Mouse (Mus musculus) heart, embryonic 12.5 days (tissue): Measurements from ENCODE around the gene Palm2. TPM values are rescaled to one million over a fixed set of nuclear protein-coding genes. Genes with fewer than 3 reads are reported as not detected.
A peak's percentile ranks its signal among the peaks of the same experiment; 100 is the strongest.

ENCODE experiments used
- ATAC-seq: fragments of 200-750 bp; cut with Nextera tagmentation; 2 replicates; pipeline ENCODE4 v1.8.0; 2017; ENCODE audit warnings: moderate TSS enrichment, moderate library complexity; ENCODE audit not compliant: insufficient number of reproducible peaks, low FRiP score
- H3K27ac ChIP-seq: fragments of 300-500 bp; sonication (generic); 2 replicates; pipeline ENCODE4 v1.5.1; 2016; ENCODE audit warnings: mild to moderate bottlenecking, moderate library complexity; ENCODE audit not compliant: poor library complexity, severe bottlenecking
- H3K27me3 ChIP-seq: fragments of 300-500 bp; sonication (generic); replicated peaks from 2 replicates; pipeline ENCODE4 v1.6.1; 2016; ENCODE audit warnings: mild to moderate bottlenecking, moderate library complexity
- H3K36me3 ChIP-seq: fragments of 300-500 bp; sonication (generic); 2 replicates; pipeline ENCODE4 v1.6.1; 2016; ENCODE audit warnings: mild to moderate bottlenecking, moderate library complexity
- H3K4me1 ChIP-seq: fragments of 300-500 bp; sonication (generic); replicated peaks from 2 replicates; pipeline ENCODE4 v1.6.1; 2016; ENCODE audit warnings: mild to moderate bottlenecking
- H3K4me2 ChIP-seq: fragments of 300-500 bp; sonication (generic); 2 replicates; pipeline ENCODE4 v1.6.1; 2016; ENCODE audit warnings: mild to moderate bottlenecking, moderate library complexity
- H3K4me3 ChIP-seq: fragments of 300-500 bp; sonication (generic); 2 replicates; pipeline ENCODE4 v1.5.1; 2016; ENCODE audit warnings: mild to moderate bottlenecking
- H3K9ac ChIP-seq: fragments of 300-500 bp; sonication (generic); 2 replicates; pipeline ENCODE4 v1.6.1; 2016; ENCODE audit warnings: mild to moderate bottlenecking, moderate library complexity
- H3K9me3 ChIP-seq: fragments of 300-500 bp; sonication (generic); replicated peaks from 2 replicates; pipeline ENCODE4 v1.6.1; 2016; ENCODE audit warnings: mild to moderate bottlenecking, moderate library complexity
- WGBS: fragments of 180-500 bp; shearing (Covaris S2); methylation state at CpG from one replicate; pipeline ENCODE4 v1.1.7; 2016; 5-methylcytosine and 5-hydroxymethylcytosine counted together
- polyA plus RNA-seq: library from polyadenylated mRNA; unstranded; fragments of >200 nt; fragmentation: Nextera tagmentation; extraction: Ambion mirVana; gene quantifications from 2 replicates; pipeline ENCODE4 v1.2.1, GENCODE M21; 2016

Palm2 gene
- polyA plus RNA-seq, 1 experiment from 2014 or later = 35.1 TPM

DNA sequence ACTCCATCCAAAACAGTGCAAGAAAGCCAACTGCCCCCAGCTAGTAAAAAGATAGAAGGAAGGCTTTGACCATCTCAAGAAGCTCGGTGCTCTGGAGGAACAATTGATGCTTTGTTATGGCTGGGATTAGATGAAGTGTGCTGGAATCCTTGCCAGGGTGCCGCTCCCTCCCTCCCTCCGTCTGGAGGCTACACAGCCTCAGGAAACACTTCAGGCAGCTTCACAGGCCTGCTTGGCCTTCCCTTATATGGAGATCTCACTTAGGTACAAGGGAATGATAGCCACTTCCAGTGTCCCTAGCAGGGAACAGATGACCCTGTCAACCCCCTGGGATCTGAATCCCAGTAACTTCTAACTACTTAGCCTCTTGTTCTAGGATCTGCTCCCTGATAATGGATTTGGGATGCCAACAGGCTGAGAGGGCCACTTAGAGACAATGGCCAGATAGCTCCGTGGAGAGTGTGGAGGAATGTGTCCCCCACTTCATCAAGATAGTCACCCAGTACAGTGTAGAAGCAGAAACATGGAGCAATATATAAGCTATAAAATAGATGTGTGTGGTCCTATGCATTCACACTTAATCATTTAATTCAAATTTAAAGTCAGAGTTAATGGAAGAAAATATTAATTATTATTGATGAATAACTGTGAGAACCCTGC is 104.1 kb downstream of the Palm2 start:
- H3K9me3 ChIP-seq = no peaks in the 10 kb centered on the region
- no peaks in the 10 kb centered on the region for H3K36me3 ChIP-seq
- peaks cover 47% of the 10 kb centered on the region for H3K4me1 ChIP-seq
- 0 out of 2 replicates have a peak overlapping the region, but pooled peaks have one; percentile 0 for H3K4me2 ChIP-seq
- H3K27ac ChIP-seq = peak overlapping the region; percentile 96
- WGBS = 5% methylated on average over 4 of the region's 4 CpGs
- H3K9ac ChIP-seq = 0 out of 2 replicates have a peak overlapping the region, but pooled peaks have one; percentile 45
- H3K27me3 ChIP-seq = no peaks in the 10 kb centered on the region
- ATAC-seq = peak; percentile 84
- no peak overlapping the region for H3K4me3 ChIP-seq

DNA sequence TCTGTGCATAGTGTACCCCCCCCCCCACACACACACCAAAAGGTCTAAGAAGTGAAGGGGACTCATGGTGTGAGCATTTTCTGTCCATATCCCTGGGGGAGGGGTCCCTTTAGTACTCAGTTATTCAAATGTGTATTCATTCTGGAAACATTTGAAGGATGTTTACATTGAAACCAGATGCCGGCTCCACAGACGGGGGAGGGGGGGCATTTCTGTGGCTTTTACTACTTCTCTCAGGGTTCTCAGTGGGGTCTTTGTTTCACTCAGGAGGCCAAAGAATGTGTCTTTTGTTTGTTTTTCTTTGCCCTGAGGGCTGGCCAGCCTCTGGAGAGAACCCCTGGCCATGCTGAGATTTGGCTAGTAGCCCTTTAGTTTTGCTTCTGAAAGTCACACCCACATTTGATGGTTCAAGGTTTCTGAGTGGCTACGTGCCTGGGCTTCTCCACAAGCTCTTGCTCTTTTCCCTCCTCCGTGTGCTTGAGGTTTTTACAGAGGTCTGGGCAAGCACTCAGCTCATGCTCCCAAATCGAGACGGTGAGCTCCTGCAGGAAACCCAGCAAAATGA is 109.7 kb downstream of the Palm2 start:
- no peak for ATAC-seq
- no peaks in the 10 kb centered on the region for H3K9me3 ChIP-seq
- no peaks in the 10 kb centered on the region for H3K27me3 ChIP-seq
- WGBS = 18% methylated on average over 6 of the region's 6 CpGs
- no peak overlapping the region for H3K4me3 ChIP-seq
- peak overlapping the region; percentile 71 for H3K27ac ChIP-seq
- no peaks in the 10 kb centered on the region for H3K36me3 ChIP-seq
- no peak overlapping the region for H3K9ac ChIP-seq
- 0 out of 2 replicates have a peak overlapping the region, but pooled peaks have one; percentile 10 for H3K4me2 ChIP-seq
- H3K4me1 ChIP-seq = peaks cover 33% of the 10 kb centered on the region

DNA sequence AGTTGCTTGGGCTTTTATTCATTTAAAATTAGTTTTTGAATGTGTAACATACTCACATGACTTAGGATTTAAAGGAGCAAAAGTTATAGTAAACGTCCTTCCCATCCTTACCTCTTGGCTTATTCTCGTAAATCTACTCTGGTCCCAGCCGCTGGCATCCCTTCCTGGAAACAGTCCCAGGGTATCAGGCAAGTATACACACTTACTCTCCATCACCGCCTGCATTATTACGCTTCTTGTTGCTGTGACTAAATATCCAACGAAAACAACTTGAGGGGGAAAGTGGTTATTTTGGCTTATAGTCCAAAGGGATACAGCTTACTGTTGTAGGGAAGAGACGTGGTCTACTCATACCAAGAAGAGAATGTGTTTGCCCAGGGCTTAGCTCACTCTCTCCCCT is 113.7 kb downstream of the Palm2 start:
- Histone ChIP-seq H3K9ac (no peak overlapping the region), H3K27ac (no peak overlapping the region), H3K9me3 (no peaks in the 10 kb centered on the region), H3K4me2 (no peak overlapping the region), H3K4me3 (no peak overlapping the region), H3K27me3 (no peaks in the 10 kb centered on the region), H3K4me1 (peaks cover 35% of the 10 kb centered on the region), H3K36me3 (no peaks in the 10 kb centered on the region)
- ATAC-seq = no peak
- 86% methylated on average over 7 of the region's 7 CpGs for WGBS

DNA sequence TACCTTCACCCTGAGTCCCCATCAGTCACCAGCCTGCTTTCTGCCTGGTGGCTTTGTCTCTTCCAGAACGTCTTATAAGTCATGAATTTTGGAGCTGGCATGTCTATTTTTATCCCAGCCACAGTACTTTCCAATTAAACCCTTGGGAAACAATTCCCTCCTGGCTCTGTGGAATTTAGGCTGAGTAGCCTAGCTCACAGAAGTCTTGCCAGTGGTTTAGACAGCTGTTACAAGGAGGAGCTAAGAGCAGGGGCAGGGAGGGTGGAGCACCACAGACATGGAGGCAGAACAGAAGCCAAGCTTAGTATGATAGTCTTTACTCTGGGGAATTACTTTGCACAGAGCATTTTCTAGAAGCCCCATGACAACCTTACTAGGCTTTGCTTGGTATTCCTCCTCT is 116.2 kb downstream of the Palm2 start:
- WGBS = 9% methylated on average over 1 of the region's 1 CpGs

DNA sequence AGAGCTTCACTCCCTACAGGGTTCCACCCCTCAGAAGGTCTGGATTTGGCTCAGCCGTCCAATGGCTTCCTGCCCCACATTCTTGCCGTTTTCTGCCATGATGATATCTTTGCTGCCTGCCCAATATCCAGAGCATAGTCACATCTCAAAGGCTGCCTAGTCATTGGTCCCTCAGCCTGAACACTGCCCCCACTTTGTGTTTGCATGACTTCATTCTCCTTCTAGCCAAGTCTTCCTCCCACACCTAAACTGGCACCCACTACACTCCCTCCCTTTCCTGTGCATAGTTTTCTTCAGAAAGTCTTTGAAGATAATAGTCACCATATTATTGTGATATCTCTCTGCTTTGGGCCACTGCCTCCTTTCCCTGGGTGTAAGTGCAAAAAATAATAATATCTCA is 123.1 kb downstream of the Palm2 start:
- no peaks in the 10 kb centered on the region for H3K9me3 ChIP-seq
- ATAC-seq = no peak
- no peak overlapping the region for H3K4me2 ChIP-seq
- WGBS = 53% methylated on average over 2 of the region's 2 CpGs
- no peak overlapping the region for H3K4me3 ChIP-seq
- no peaks in the 10 kb centered on the region for H3K27me3 ChIP-seq
- H3K9ac ChIP-seq = no peak overlapping the region
- H3K36me3 ChIP-seq = no peaks in the 10 kb centered on the region
- H3K27ac ChIP-seq = peak overlapping the region; percentile 39; the same call in 1 of the 2 replicates
- peaks cover 62% of the 10 kb centered on the region for H3K4me1 ChIP-seq

More for the DNA sequence above, 116.2 kb downstream of the Palm2 start:
- Histone ChIP-seq H3K4me3 (no peak overlapping the region), H3K9me3 (no peaks in the 10 kb centered on the region), H3K9ac (no peak overlapping the region), H3K4me1 (peaks cover 24% of the 10 kb centered on the region), H3K27ac (peak overlapping the region; percentile 74), H3K27me3 (no peaks in the 10 kb centered on the region), H3K36me3 (no peaks in the 10 kb centered on the region), H3K4me2 (no peak overlapping the region)
- no peak for ATAC-seq

DNA sequence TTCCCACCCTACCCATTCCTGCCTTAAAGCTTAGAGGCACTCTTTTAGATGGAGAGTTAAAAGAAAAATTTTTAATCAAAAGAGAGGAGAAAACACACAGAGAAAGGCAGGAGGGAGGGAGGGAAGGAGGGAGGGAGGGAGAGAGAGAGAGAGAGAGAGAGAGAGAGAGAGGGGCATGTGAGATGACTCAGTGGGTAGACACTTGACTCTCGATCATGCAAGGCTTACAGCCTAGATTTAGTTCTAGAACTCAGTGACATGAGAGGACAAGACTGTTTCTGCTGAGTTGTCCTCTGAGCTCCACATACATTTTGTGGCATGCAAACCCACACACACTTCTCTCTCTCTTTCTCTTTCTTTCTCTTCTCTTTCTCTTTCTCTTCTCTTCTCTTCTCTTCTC is 125.4 kb downstream of the Palm2 start:
- H3K27ac ChIP-seq = peak overlapping the region; percentile 98
- H3K27me3 ChIP-seq = no peaks in the 10 kb centered on the region
- WGBS = 33% methylated on average over 1 of the region's 1 CpGs
- no peak overlapping the region for H3K9ac ChIP-seq
- ATAC-seq = no peak
- H3K4me2 ChIP-seq = no peak overlapping the region
- H3K9me3 ChIP-seq = no peaks in the 10 kb centered on the region
- H3K4me3 ChIP-seq = no peak overlapping the region
- no peaks in the 10 kb centered on the region for H3K36me3 ChIP-seq
- peaks cover 70% of the 10 kb centered on the region for H3K4me1 ChIP-seq

DNA sequence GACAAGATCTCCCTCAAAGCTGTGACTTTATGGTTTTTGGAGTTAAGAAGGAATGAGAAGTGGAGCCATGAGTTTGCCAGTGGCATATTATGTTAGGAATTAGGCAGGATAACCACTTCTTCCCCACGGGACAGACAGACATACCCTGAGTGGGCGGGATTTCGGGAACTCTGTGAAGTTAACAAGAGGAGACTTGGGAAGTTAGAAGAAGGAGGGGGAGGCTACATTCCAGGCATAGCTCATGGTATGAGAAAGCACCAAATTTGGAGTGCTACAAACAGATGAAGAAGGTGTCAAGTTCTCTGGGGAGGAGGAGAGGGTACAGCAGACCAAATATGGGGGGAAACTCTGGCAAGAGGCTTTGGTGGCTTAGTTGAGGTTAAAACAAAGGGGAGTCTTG is 126.0 kb downstream of the Palm2 start:
- H3K4me3 ChIP-seq = no peak overlapping the region
- no peaks in the 10 kb centered on the region for H3K36me3 ChIP-seq
- H3K27ac ChIP-seq = peak overlapping the region; percentile 98
- peak overlapping the region; percentile 55 for H3K4me2 ChIP-seq
- 20% methylated on average over 3 of the region's 3 CpGs for WGBS
- no peaks in the 10 kb centered on the region for H3K27me3 ChIP-seq
- peak; percentile 65 for ATAC-seq
- H3K9me3 ChIP-seq = no peaks in the 10 kb centered on the region
- no peak overlapping the region; the same call in 1 of the 2 replicates for H3K9ac ChIP-seq
- H3K4me1 ChIP-seq = peaks cover 68% of the 10 kb centered on the region

DNA sequence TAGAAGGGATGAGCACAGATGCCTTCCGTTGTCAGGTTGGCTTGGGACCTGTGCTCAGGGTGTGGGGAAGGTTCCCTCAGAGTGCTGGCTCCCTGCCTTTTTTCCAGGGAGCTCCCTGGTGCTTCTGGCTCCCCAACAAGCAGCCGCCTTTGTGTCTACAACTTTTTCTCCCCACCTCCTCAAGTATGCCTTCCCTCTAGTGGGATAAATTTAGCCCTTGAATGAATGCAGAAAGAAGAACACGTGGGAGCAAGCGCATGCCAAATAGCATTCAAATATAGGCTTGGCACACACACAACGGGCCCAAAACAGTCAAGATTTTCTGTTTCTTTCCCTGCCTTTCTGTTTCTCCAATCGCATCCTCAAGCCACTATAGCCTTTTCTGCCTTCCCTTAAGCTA is 127.0 kb downstream of the Palm2 start:
- Histone ChIP-seq H3K4me2 (peak overlapping the region; percentile 55), H3K4me1 (peaks cover 72% of the 10 kb centered on the region), H3K36me3 (no peaks in the 10 kb centered on the region), H3K27me3 (no peaks in the 10 kb centered on the region), H3K9me3 (no peaks in the 10 kb centered on the region), H3K27ac (peak overlapping the region; percentile 98), H3K4me3 (peak overlapping the region; percentile 10), H3K9ac (peak overlapping the region; percentile 72)
- 39% methylated on average over 6 of the region's 6 CpGs for WGBS
- ATAC-seq = peak; percentile 38; the same call in 1 of the 2 replicates

DNA sequence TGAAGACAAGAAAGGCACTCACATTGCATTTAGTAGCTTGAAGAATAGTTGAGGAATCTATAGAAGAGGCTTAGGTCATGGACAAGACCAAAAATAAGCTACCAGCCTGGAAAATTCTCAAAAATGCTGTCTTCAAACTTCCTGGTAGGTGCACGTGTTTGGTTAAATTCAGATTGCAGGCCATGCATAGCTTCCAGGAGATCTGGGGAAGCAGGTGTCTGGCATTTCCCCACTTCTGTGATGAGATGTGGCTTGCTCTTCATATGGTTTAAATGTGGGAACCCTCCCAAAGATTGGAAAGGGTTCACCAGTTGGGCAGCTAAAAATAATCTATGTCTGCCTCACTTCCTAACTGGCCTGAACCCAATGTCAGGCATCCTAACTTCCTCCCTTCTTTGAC is 131.2 kb downstream of the Palm2 start:
- H3K27ac ChIP-seq = peak overlapping the region; percentile 4; the same call in 1 of the 2 replicates
- no peak for ATAC-seq

DNA sequence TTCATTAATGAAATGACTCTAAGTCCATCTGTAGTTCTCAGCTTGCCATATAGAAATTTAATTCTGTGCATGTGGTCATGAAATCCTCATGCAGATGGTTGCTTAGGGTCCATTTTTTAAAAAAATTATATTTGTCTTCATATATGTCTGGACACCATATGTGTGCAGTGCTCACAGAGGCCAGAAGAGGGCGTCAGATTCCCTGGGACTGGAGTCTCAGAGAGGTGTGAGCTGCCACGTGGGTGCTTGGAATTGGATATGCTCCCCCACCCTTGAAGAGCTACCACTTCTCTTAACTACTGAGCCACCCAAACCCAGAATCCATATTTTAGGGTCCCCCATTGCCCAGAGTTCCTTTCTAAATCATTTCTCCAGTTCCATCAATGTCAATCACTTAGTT is 131.8 kb downstream of the Palm2 start:
- no peaks in the 10 kb centered on the region for H3K27me3 ChIP-seq
- H3K27ac ChIP-seq = peak overlapping the region; percentile 99; the same call in 1 of the 2 replicates
- H3K9me3 ChIP-seq = no peaks in the 10 kb centered on the region
- no peak overlapping the region for H3K4me3 ChIP-seq
- no peak overlapping the region for H3K4me2 ChIP-seq
- WGBS = 52% methylated on average over 2 of the region's 2 CpGs
- no peaks in the 10 kb centered on the region for H3K36me3 ChIP-seq
- peaks cover 61% of the 10 kb centered on the region for H3K4me1 ChIP-seq
- no peak for ATAC-seq
- no peak overlapping the region for H3K9ac ChIP-seq

More for the DNA sequence above, 131.2 kb downstream of the Palm2 start:
- no peak overlapping the region for H3K4me3 ChIP-seq
- H3K4me2 ChIP-seq = no peak overlapping the region
- H3K9ac ChIP-seq = no peak overlapping the region
- peaks cover 61% of the 10 kb centered on the region for H3K4me1 ChIP-seq
- WGBS = 71% methylated on average over 1 of the region's 1 CpGs
- H3K9me3 ChIP-seq = no peaks in the 10 kb centered on the region
- H3K36me3 ChIP-seq = no peaks in the 10 kb centered on the region
- H3K27me3 ChIP-seq = no peaks in the 10 kb centered on the region

DNA sequence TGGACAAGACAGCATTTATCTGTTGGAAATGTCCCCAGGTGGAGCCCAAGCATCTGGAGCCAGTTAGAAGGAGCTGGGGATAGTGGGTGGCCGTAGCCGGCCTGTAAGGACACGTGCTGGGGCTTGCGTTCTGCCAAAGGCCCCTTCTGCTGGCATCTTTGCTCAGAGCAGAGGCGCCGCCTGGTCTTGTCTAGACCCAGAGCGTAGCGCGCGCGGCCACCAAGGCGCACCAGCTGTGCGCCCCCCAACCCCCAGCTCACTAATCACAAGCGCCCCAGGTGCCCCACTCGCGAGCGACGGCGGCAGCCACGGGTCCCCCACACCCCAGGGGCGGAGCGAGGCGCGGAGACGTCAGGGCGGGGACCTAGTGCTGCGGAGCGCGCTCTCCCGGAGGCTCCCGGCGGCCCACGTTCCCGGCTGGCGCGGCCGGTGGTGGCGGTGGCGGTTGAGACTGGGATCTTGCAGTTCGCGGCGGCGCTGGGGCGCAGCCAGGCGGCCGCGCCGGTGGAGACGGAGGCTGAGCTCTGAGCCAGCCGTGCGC is 133.7 kb downstream of the Palm2 start, which contains the start of gene Pakap:
Gene Pakap, plus strand, starts transcription at position 514 of the 541 bp plus-strand sequence.
- WGBS = under 1% methylated on average over 49 of the region's 51 CpGs
- Histone ChIP-seq H3K4me1 (peaks cover 61% of the 10 kb centered on the region), H3K4me2 (peak within 1 kb of the TSS; percentile 77), H3K9me3 (no peaks in the 10 kb centered on the region), H3K4me3 (peak within 1 kb of the TSS; percentile 77), H3K27ac (peak within 1 kb of the TSS; percentile 99), H3K9ac (peak within 1 kb of the TSS; percentile 95), H3K27me3 (no peaks in the 10 kb centered on the region), H3K36me3 (no peaks in the 10 kb centered on the region; the same call in 1 of the 2 replicates)
- peak; percentile 67 for ATAC-seq
